Mouse (Mus musculus) lung, embryonic 14.5 days (tissue): Measurements from ENCODE around the gene Sema3e. TPM values are rescaled to one million over a fixed set of nuclear protein-coding genes. Genes with fewer than 3 reads are reported as not detected.

Source experiments
- ATAC-seq: fragments of 200-750 bp; cut with Nextera tagmentation; 2 replicates; pipeline ENCODE4 v1.8.0; 2017; ENCODE audit warnings: mild to moderate bottlenecking, moderate TSS enrichment, moderate library complexity; ENCODE audit not compliant: insufficient read depth
- DNase-seq: peaks from one replicate; pipeline ENCODE4 v3.0.0-alpha.2; 2015
- H3K27ac ChIP-seq: fragments of 300-500 bp; sonication (generic); 2 replicates; pipeline ENCODE4 v1.5.1; 2014; ENCODE audit warnings: low read depth, mild to moderate bottlenecking, moderate library complexity
- H3K27me3 ChIP-seq: fragments of 300-500 bp; sonication (generic); 2 replicates; pipeline ENCODE4 v1.6.1; 2014; ENCODE audit warnings: low read length, control low read depth; ENCODE audit not compliant: insufficient read depth
- H3K36me3 ChIP-seq: fragments of 300-500 bp; sonication (generic); 2 replicates; pipeline ENCODE4 v1.6.1; 2014; ENCODE audit warnings: control low read depth; ENCODE audit not compliant: insufficient read depth
- H3K4me1 ChIP-seq: fragments of 300-500 bp; sonication (generic); 2 replicates; pipeline ENCODE4 v1.6.1; 2014; ENCODE audit warnings: antibody characterized with exemption, control low read depth; ENCODE audit not compliant: insufficient read depth
- H3K4me2 ChIP-seq: fragments of 300-500 bp; sonication (generic); 2 replicates; pipeline ENCODE4 v1.6.1; 2014; ENCODE audit warnings: mild to moderate bottlenecking
- H3K4me3 ChIP-seq: fragments of 300-500 bp; sonication (generic); 2 replicates; pipeline ENCODE4 v1.5.1; 2014; ENCODE audit warnings: low read depth, low read length
- H3K9ac ChIP-seq: fragments of 300-500 bp; sonication (generic); 2 replicates; pipeline ENCODE4 v1.6.1; 2014
- H3K9me3 ChIP-seq: fragments of 300-500 bp; sonication (generic); 2 replicates; pipeline ENCODE4 v1.6.1; 2016; ENCODE audit warnings: low read depth, low read length, control low read depth
- CTCF ChIP-seq: IDR thresholded peaks from 2 replicates; pipeline ENCODE4 v1.5.1; 2016; ENCODE audit warnings: antibody characterized with exemption, low read depth
- WGBS: fragments of 180-500 bp; shearing (Covaris S2); extraction: QIAGEN DNeasy Blood & Tissue Kit; methylation state at CpG from one replicate; pipeline ENCODE4 v1.1.7; 2014; 5-methylcytosine and 5-hydroxymethylcytosine counted together
- polyA plus RNA-seq: library from polyadenylated mRNA; unstranded; fragments of >200 nt; fragmentation: Nextera tagmentation; extraction: Ambion mirVana; gene quantifications from 2 replicates; pipeline ENCODE4 v1.2.1, GENCODE M21; 2014

Gene Sema3e
- polyA plus RNA-seq, 1 experiment from 2014 or later: 18.7 TPM

DNA sequence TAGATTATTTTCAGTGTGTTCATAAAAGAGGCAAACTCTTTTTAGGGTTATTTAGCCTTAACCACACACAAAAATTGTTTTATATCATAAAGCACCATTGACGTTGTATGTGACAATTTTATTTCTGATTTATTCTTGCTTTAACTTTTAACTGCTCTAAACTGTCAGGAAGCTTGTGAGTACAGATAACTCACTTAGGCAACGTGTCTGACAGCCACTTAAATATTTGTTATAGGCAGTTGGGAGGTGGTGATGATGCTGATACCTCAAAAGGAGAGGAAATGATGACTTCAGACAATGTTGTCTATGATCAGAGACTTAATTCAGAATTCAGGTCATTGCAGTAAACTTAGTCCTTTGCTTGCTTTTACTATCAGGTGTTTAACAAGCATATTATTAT, 181.7 kb downstream of the Sema3e start:
- H3K4me1 ChIP-seq: no peaks in the 10 kb centered on the region
- H3K27ac ChIP-seq: no peak overlapping the region
- H3K9ac ChIP-seq: no peak overlapping the region
- ATAC-seq: no peak
- H3K36me3 ChIP-seq: no peaks in the 10 kb centered on the region
- H3K9me3 ChIP-seq: no peaks in the 10 kb centered on the region
- WGBS: 41% methylated on average over 2 of the region's 2 CpGs
- TF ChIP-seq CTCF: no peak
- no peak for DNase-seq
- no peaks in the 10 kb centered on the region for H3K27me3 ChIP-seq
- H3K4me2 ChIP-seq: no peak overlapping the region
- H3K4me3 ChIP-seq: no peak overlapping the region

- no peaks in the 10 kb centered on the region for H3K4me1 ChIP-seq
- DNase-seq (no peak), ATAC-seq (no peak)
- no peak overlapping the region for H3K4me2 ChIP-seq
- no peak overlapping the region for H3K4me3 ChIP-seq
- no peaks in the 10 kb centered on the region for H3K27me3 ChIP-seq
- H3K9me3 ChIP-seq: no peaks in the 10 kb centered on the region
- no peak for TF ChIP-seq CTCF
- no peaks in the 10 kb centered on the region for H3K36me3 ChIP-seq
- H3K27ac ChIP-seq: no peak overlapping the region
- no peak overlapping the region for H3K9ac ChIP-seq
- whole genome bisulfite sequencing: 22% methylated on average over 3 of the region's 3 CpGs
Measured at GRCm38 (mm10) chr5:14209962-14210361, 184.9 kb downstream of the Sema3e start.

GRCm38 (mm10) chr5:14216211-14216610, 191.1 kb downstream of the Sema3e start:
- H3K27ac ChIP-seq: no peak overlapping the region
- no peaks in the 10 kb centered on the region for H3K36me3 ChIP-seq
- 33% methylated on average over 7 of the region's 7 CpGs for WGBS
- no peak overlapping the region for H3K4me2 ChIP-seq
- no peaks in the 10 kb centered on the region for H3K4me1 ChIP-seq
- H3K27me3 ChIP-seq: no peaks in the 10 kb centered on the region
- H3K4me3 ChIP-seq: no peak overlapping the region
- H3K9ac ChIP-seq: no peak overlapping the region
- ATAC-seq: no peak
- TF ChIP-seq CTCF: no peak
- DNase-seq: peak; percentile 70
- no peaks in the 10 kb centered on the region for H3K9me3 ChIP-seq

DNA sequence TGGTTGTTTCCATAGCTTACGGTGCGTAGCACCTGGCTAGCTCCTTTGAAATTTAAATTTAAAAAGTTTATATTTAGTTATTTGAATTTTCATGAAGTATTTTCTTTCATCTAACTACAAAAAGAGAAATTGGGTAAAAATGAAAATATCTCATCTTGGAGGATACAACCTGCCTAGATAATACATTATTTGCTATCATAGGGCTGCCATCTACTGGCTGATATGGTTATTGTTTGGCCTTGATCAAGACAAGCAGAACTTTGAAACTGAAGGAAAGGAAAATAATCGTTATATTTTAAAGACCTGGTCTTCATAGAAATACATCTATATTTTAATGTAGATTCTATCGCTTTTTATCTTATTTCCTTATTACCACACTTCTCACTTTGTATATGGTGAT, 193.6 kb downstream of the Sema3e start:
- no peak overlapping the region for H3K4me3 ChIP-seq
- H3K9me3 ChIP-seq: no peaks in the 10 kb centered on the region
- no peak overlapping the region for H3K4me2 ChIP-seq
- no peak overlapping the region for H3K27ac ChIP-seq
- no peaks in the 10 kb centered on the region for H3K27me3 ChIP-seq
- peak; percentile 80 for DNase-seq
- H3K36me3 ChIP-seq: no peaks in the 10 kb centered on the region
- peak; percentile 66 for TF ChIP-seq CTCF
- 73% methylated on average over 4 of the region's 4 CpGs for WGBS
- H3K9ac ChIP-seq: no peak overlapping the region
- ATAC-seq: no peak
- no peaks in the 10 kb centered on the region for H3K4me1 ChIP-seq

- no peaks in the 10 kb centered on the region for H3K27me3 ChIP-seq
- no peaks in the 10 kb centered on the region for H3K36me3 ChIP-seq
- H3K27ac ChIP-seq: no peak overlapping the region
- DNase-seq: no peak
- no peak overlapping the region for H3K4me2 ChIP-seq
- 90% methylated on average over 6 of the region's 6 CpGs for WGBS
- TF ChIP-seq CTCF: 0 out of 2 replicates have a peak, but pooled peaks have one; percentile 11
- H3K9me3 ChIP-seq: no peaks in the 10 kb centered on the region
- no peaks in the 10 kb centered on the region for H3K4me1 ChIP-seq
- no peak overlapping the region for H3K4me3 ChIP-seq
- ATAC-seq: no peak
- no peak overlapping the region for H3K9ac ChIP-seq
Measured at GRCm38 (mm10) chr5:14224509-14224908, 199.4 kb downstream of the Sema3e start.

GRCm38 (mm10) chr5:14231027-14231426, 206.0 kb downstream of the Sema3e start:
- no peak overlapping the region for H3K4me2 ChIP-seq
- ATAC-seq (no peak), DNase-seq (no peak)
- H3K27me3 ChIP-seq: no peaks in the 10 kb centered on the region
- no peak overlapping the region for H3K9ac ChIP-seq
- WGBS: 76% methylated on average over 3 of the region's 3 CpGs
- H3K9me3 ChIP-seq: no peaks in the 10 kb centered on the region
- no peak overlapping the region for H3K4me3 ChIP-seq
- no peak for TF ChIP-seq CTCF
- H3K27ac ChIP-seq: no peak overlapping the region
- no peaks in the 10 kb centered on the region for H3K36me3 ChIP-seq
- no peaks in the 10 kb centered on the region for H3K4me1 ChIP-seq

GRCm38 (mm10) chr5:14252583-14252982, 227.5 kb downstream of the Sema3e start:
- DNase-seq (peak; percentile 69), ATAC-seq (peak; percentile 31; the same call in 1 of the 2 replicates)
- H3K27ac ChIP-seq: no peak overlapping the region
- no peaks in the 10 kb centered on the region for H3K9me3 ChIP-seq
- H3K4me2 ChIP-seq: no peak overlapping the region
- no peaks in the 10 kb centered on the region for H3K36me3 ChIP-seq
- no peak overlapping the region for H3K9ac ChIP-seq
- H3K27me3 ChIP-seq: no peaks in the 10 kb centered on the region
- TF ChIP-seq CTCF: peak; percentile 58
- H3K4me3 ChIP-seq: no peak overlapping the region
- WGBS: 40% methylated on average over 8 of the region's 8 CpGs
- no peaks in the 10 kb centered on the region for H3K4me1 ChIP-seq

GRCm38 (mm10) chr5:14253328-14253727, 228.3 kb downstream of the Sema3e start:
- Histone ChIP-seq H3K4me3 (no peak overlapping the region), H3K9ac (no peak overlapping the region), H3K27me3 (no peaks in the 10 kb centered on the region), H3K9me3 (no peaks in the 10 kb centered on the region), H3K4me2 (no peak overlapping the region), H3K4me1 (no peaks in the 10 kb centered on the region), H3K36me3 (no peaks in the 10 kb centered on the region), H3K27ac (no peak overlapping the region)
- DNase-seq: peak; percentile 84
- TF ChIP-seq CTCF: peak; percentile 74
- ATAC-seq: peak; percentile 58; the same call in 1 of the 2 replicates
- 60% methylated on average over 1 of the region's 1 CpGs for WGBS
